Mouse (Mus musculus): Measurements from ENCODE around the gene Gas2l2. TPM values are rescaled to one million over a fixed set of nuclear protein-coding genes. Genes with fewer than 3 reads are reported as not detected.

The Gas2l2 gene
- polyA plus RNA-seq, 1 experiment from 2014 or later = not detected

GRCm38 (mm10) chr11:83420338-83420737 is 8.9 kb downstream of the Gas2l2 start:
- Histone ChIP-seq H3K4me1 (replicated peaks; ENCODE audit: insufficient read depth, low read length) (peaks cover 6% of the 10 kb centered on the region; the same call in 1 of the 2 replicates), H3K27me3 (ENCODE audit: insufficient read depth, low read length) (peaks cover 23% of the 10 kb centered on the region), H3K27ac (no peak overlapping the region), H3K4me3 (replicated peaks; ENCODE audit: low read depth, low read length) (no peak overlapping the region), H3K9ac (ENCODE audit: low read depth, low read length) (no peak overlapping the region), H3K9me3 (replicated peaks; ENCODE audit: low read length) (no peaks in the 10 kb centered on the region), H3K4me2 (ENCODE audit: low read length) (no peak overlapping the region), H3K36me3 (ENCODE audit: insufficient read depth, low read length) (no peaks in the 10 kb centered on the region)
- WGBS = 42% methylated on average over 4 of the region's 4 CpGs
- ATAC-seq (replicated peaks; ENCODE audit: low FRiP score, low read depth) (no peak), DNase-seq (ENCODE audit: low spot score) (no peak)
- TF ChIP-seq CTCF (IDR thresholded peaks at IDR 0.05; ENCODE audit: low read depth) = peak; percentile 21; the same call in 1 of the 2 replicates

GRCm38 (mm10) chr11:83418566-83418965 is 10.7 kb downstream of the Gas2l2 start:
- DNase-seq (ENCODE audit: low spot score) (peak; percentile 12), ATAC-seq (replicated peaks; ENCODE audit: low FRiP score, low read depth) (no peak)
- TF ChIP-seq CTCF (IDR thresholded peaks at IDR 0.05; ENCODE audit: low read depth) = no peak
- H3K4me3 ChIP-seq (replicated peaks; ENCODE audit: low read depth, low read length) = no peak overlapping the region
- H3K27me3 ChIP-seq (ENCODE audit: insufficient read depth, low read length) = peaks cover 23% of the 10 kb centered on the region
- H3K9ac ChIP-seq (ENCODE audit: low read depth, low read length) = no peak overlapping the region
- no peak overlapping the region for H3K27ac ChIP-seq
- 0 out of 2 replicates have a peak overlapping the region, but pooled peaks have one; percentile 15 for H3K4me2 ChIP-seq (ENCODE audit: low read length)
- no peaks in the 10 kb centered on the region for H3K36me3 ChIP-seq (ENCODE audit: insufficient read depth, low read length)
- 4% methylated on average over 38 of the region's 38 CpGs for WGBS
- H3K9me3 ChIP-seq (replicated peaks; ENCODE audit: low read length) = no peaks in the 10 kb centered on the region
- peaks cover 6% of the 10 kb centered on the region; the same call in 1 of the 2 replicates for H3K4me1 ChIP-seq (replicated peaks; ENCODE audit: insufficient read depth, low read length)

GRCm38 (mm10) chr11:83417708-83418107 is 11.5 kb downstream of the Gas2l2 start:
- Histone ChIP-seq H3K36me3 (ENCODE audit: insufficient read depth, low read length) (no peaks in the 10 kb centered on the region), H3K9me3 (replicated peaks; ENCODE audit: low read length) (no peaks in the 10 kb centered on the region), H3K9ac (ENCODE audit: low read depth, low read length) (no peak overlapping the region), H3K27me3 (ENCODE audit: insufficient read depth, low read length) (peaks cover 23% of the 10 kb centered on the region), H3K4me2 (ENCODE audit: low read length) (no peak overlapping the region), H3K4me3 (replicated peaks; ENCODE audit: low read depth, low read length) (no peak overlapping the region), H3K4me1 (replicated peaks; ENCODE audit: insufficient read depth, low read length) (peaks cover 6% of the 10 kb centered on the region; the same call in 1 of the 2 replicates), H3K27ac (no peak overlapping the region)
- ATAC-seq (replicated peaks; ENCODE audit: low FRiP score, low read depth) (no peak), DNase-seq (ENCODE audit: low spot score) (no peak)
- WGBS = 83% methylated on average over 7 of the region's 7 CpGs
- TF ChIP-seq CTCF (IDR thresholded peaks at IDR 0.05; ENCODE audit: low read depth) = no peak

GRCm38 (mm10) chr11:83417080-83417479 is 12.2 kb downstream of the Gas2l2 start:
- peaks cover 6% of the 10 kb centered on the region; the same call in 1 of the 2 replicates for H3K4me1 ChIP-seq (replicated peaks; ENCODE audit: insufficient read depth, low read length)

GRCm38 (mm10) chr11:83410510-83410909 is 18.7 kb downstream of the Gas2l2 start:
- Histone ChIP-seq H3K36me3 (ENCODE audit: insufficient read depth, low read length) (no peaks in the 10 kb centered on the region), H3K27me3 (ENCODE audit: insufficient read depth, low read length) (no peaks in the 10 kb centered on the region), H3K9ac (ENCODE audit: low read depth, low read length) (no peak overlapping the region), H3K4me1 (replicated peaks; ENCODE audit: insufficient read depth, low read length) (peaks cover 4% of the 10 kb centered on the region), H3K4me3 (replicated peaks; ENCODE audit: low read depth, low read length) (no peak overlapping the region), H3K9me3 (replicated peaks; ENCODE audit: low read length) (no peaks in the 10 kb centered on the region), H3K4me2 (ENCODE audit: low read length) (no peak overlapping the region), H3K27ac (no peak overlapping the region)
- ATAC-seq (replicated peaks; ENCODE audit: low FRiP score, low read depth) (no peak), DNase-seq (ENCODE audit: low spot score) (no peak)
- no peak for TF ChIP-seq CTCF (IDR thresholded peaks at IDR 0.05; ENCODE audit: low read depth)
- WGBS = 53% methylated on average over 6 of the region's 6 CpGs

More at GRCm38 (mm10) chr11:83417080-83417479, 12.2 kb downstream of the Gas2l2 start:
- DNase-seq (ENCODE audit: low spot score) (peak; percentile 90), ATAC-seq (replicated peaks; ENCODE audit: low FRiP score, low read depth) (no peak)
- H3K27me3 ChIP-seq (ENCODE audit: insufficient read depth, low read length) = peaks cover 23% of the 10 kb centered on the region
- WGBS = 4% methylated on average over 5 of the region's 5 CpGs
- no peaks in the 10 kb centered on the region for H3K9me3 ChIP-seq (replicated peaks; ENCODE audit: low read length)
- TF ChIP-seq CTCF (IDR thresholded peaks at IDR 0.05; ENCODE audit: low read depth) = no peak
- H3K9ac ChIP-seq (ENCODE audit: low read depth, low read length) = no peak overlapping the region
- H3K27ac ChIP-seq = no peak overlapping the region
- H3K36me3 ChIP-seq (ENCODE audit: insufficient read depth, low read length) = no peaks in the 10 kb centered on the region
- H3K4me2 ChIP-seq (ENCODE audit: low read length) = no peak overlapping the region
- no peak overlapping the region for H3K4me3 ChIP-seq (replicated peaks; ENCODE audit: low read depth, low read length)

- H3K9me3 ChIP-seq (replicated peaks; ENCODE audit: low read length) = no peaks in the 10 kb centered on the region
- no peak for DNase-seq (ENCODE audit: low spot score)
- no peak overlapping the region for H3K27ac ChIP-seq
- TF ChIP-seq CTCF (IDR thresholded peaks at IDR 0.05; ENCODE audit: low read depth) = no peak
- peak; percentile 40 for ATAC-seq (replicated peaks; ENCODE audit: low FRiP score, low read depth)
- peaks cover 4% of the 10 kb centered on the region for H3K4me1 ChIP-seq (replicated peaks; ENCODE audit: insufficient read depth, low read length)
- peak overlapping the region; percentile 60 for H3K9ac ChIP-seq (ENCODE audit: low read depth, low read length)
- 3% methylated on average over 26 of the region's 40 CpGs for WGBS
- no peaks in the 10 kb centered on the region for H3K27me3 ChIP-seq (ENCODE audit: insufficient read depth, low read length)
- peak overlapping the region; percentile 100 for H3K4me2 ChIP-seq (ENCODE audit: low read length)
- H3K4me3 ChIP-seq (replicated peaks; ENCODE audit: low read depth, low read length) = peak overlapping the region; percentile 77
- no peaks in the 10 kb centered on the region for H3K36me3 ChIP-seq (ENCODE audit: insufficient read depth, low read length)
Observed at GRCm38 (mm10) chr11:83409792-83410291, 19.4 kb downstream of the Gas2l2 start.
